Mouse (Mus musculus): Measurements from ENCODE around the gene Cdc34. TPM values are rescaled to one million over a fixed set of nuclear protein-coding genes. Genes with fewer than 3 reads are reported as not detected.

Cdc34 gene
- 117 and 149 TPM in 2 replicates for polyA plus RNA-seq (2011; ENCODE audit: insufficient read length, low read depth, missing spikeins)

GRCm38 (mm10) chr10:79681591-79682245 lies at the start of gene Cdc34:
Cdc34 (plus strand) TSS chr10:79682195.
- Histone ChIP-seq H3K4me1 (ENCODE audit: control insufficient read depth, insufficient read depth, low read length) (peaks cover 9% of the 10 kb centered on the region), H3K27ac (ENCODE audit: insufficient read depth, low read length) (peak within 1 kb of the TSS; percentile 64), H3K4me3 (ENCODE audit: insufficient read depth, low read length) (peak within 1 kb of the TSS; percentile 88)
- TF ChIP-seq POLR2A (IDR thresholded peaks at IDR 0.05; ENCODE audit: low read depth, low read length) (no peak; the same call in none of the 2 replicates), CTCF (IDR thresholded peaks at IDR 0.05; ENCODE audit: borderline replicate concordance, insufficient read depth, low read length) (no peak)

GRCm38 (mm10) chr10:79633006-79633777 lies 48.8 kb upstream of the Cdc34 start:
- no peak overlapping the region for H3K4me3 ChIP-seq (ENCODE audit: insufficient read depth, low read length)
- peaks cover 9% of the 10 kb centered on the region for H3K4me1 ChIP-seq (ENCODE audit: control insufficient read depth, insufficient read depth, low read length)
- TF ChIP-seq POLR2A (IDR thresholded peaks at IDR 0.05; ENCODE audit: low read depth, low read length): no peak
- no peak for TF ChIP-seq CTCF (IDR thresholded peaks at IDR 0.05; ENCODE audit: borderline replicate concordance, insufficient read depth, low read length)
- H3K27ac ChIP-seq (ENCODE audit: insufficient read depth, low read length): 0 out of 2 replicates have a peak overlapping the region, but pooled peaks have one; percentile 32

- Histone ChIP-seq H3K27ac (ENCODE audit: insufficient read depth, low read length) (no peak overlapping the region), H3K4me1 (ENCODE audit: control insufficient read depth, insufficient read depth, low read length) (peaks cover 12% of the 10 kb centered on the region), H3K4me3 (ENCODE audit: insufficient read depth, low read length) (no peak overlapping the region)
- TF ChIP-seq CTCF (IDR thresholded peaks at IDR 0.05; ENCODE audit: borderline replicate concordance, insufficient read depth, low read length): no peak
- no peak for TF ChIP-seq POLR2A (IDR thresholded peaks at IDR 0.05; ENCODE audit: low read depth, low read length)
These were observed 45.7 kb upstream of the Cdc34 start for GRCm38 (mm10) chr10:79636287-79636686.

DNA sequence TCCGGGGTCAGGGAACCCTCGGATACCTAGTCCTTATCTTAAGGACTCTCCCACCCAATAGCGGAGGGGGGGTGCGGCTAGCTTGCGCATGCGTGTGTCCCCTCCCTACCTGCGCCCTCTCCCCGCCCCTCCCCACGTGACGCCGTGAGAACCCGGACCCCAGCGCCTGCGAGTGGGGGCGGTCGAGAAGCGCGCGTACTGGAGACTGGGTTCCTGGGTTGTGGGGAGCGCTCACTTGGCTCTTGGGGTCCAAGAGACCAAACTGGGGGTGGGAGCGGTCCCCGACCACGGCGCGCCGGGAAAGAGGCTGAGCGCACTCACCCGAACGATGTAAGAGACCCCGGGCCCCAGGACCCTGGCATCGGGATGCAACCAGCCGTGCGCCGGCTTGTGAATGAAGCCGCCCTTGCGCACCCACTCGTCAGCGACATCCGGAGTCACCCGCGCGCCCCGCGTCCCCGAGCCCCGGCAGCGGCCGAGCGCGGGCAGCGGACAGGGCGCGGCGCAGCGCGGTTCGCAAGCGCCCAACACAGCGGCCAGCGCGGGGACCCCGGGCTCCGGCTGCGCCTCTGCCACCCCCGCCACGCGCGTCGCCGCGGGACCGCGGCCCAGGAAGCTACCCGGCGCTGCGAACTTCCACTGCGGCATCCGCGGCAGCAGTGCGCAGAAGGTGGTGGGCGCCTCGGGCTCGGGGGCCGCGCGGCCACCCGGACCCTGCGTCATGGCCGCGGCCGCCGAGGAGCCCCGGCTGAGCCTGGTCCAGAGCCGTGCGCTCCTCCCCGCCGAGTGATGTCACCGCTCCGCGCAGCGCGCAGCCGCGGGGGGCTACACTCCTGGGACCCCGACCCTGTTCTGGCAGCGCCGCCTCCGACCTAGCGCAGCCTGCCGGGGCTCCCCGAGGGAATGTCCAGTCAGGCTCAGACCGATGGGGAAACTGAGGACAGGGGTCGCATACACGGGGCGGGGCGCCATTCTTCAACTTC lies 44.6 kb upstream of the Cdc34 start, which contains the start of gene Shc2:
Shc2 (minus strand) TSS at position 791 of the 983 bp plus-strand sequence.
- TF ChIP-seq CTCF (IDR thresholded peaks at IDR 0.05; ENCODE audit: borderline replicate concordance, insufficient read depth, low read length) (no peak), POLR2A (IDR thresholded peaks at IDR 0.05; ENCODE audit: low read depth, low read length) (peak; percentile 61)
- Histone ChIP-seq H3K27ac (ENCODE audit: insufficient read depth, low read length) (peak within 1 kb of the TSS; percentile 39), H3K4me1 (ENCODE audit: control insufficient read depth, insufficient read depth, low read length) (peaks cover 12% of the 10 kb centered on the region), H3K4me3 (ENCODE audit: insufficient read depth, low read length) (peak within 1 kb of the TSS; percentile 58)

DNA sequence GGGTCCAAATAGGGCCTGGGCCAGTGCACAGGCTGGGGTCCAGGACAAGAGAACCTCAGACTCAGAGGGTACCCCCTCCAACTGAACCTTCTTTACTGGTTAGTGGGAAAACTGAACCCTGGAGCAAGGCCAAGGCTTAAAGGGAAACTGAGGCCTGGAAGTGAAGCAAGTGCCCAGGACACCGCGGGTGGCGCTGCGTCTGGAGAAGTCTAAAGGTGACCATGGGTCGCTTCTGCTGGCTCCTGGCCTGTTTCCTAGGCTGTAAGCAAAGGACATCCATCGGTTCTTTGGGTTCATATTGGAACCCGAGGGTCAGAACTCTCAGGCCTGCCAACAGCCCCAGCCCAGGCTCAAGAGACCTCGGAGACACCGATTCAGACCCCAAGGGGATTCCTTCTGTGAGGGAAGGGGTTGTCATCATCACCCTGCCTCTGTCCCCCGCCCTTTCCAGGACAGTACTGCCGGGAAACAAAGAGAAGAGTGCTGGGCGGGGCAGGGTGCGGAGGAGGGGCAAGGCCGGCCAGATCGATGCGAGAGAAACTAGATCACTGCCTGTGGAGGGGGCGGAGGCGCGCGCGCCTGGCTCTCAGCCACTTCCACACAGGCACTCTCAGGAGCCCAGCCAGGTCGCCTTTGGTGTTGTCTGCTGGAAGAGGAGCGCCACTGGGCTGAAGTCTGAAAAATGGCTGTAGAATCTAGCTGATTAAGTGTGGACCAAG lies 43.4 kb upstream of the Cdc34 start:
- peak overlapping the region; percentile 6; the same call in 1 of the 2 replicates for H3K4me3 ChIP-seq (ENCODE audit: insufficient read depth, low read length)
- TF ChIP-seq CTCF (IDR thresholded peaks at IDR 0.05; ENCODE audit: borderline replicate concordance, insufficient read depth, low read length) (no peak), POLR2A (IDR thresholded peaks at IDR 0.05; ENCODE audit: low read depth, low read length) (peak; percentile 58)
- H3K4me1 ChIP-seq (ENCODE audit: control insufficient read depth, insufficient read depth, low read length): peaks cover 6% of the 10 kb centered on the region
- peak overlapping the region; percentile 39 for H3K27ac ChIP-seq (ENCODE audit: insufficient read depth, low read length)

GRCm38 (mm10) chr10:79645711-79646110 lies 36.3 kb upstream of the Cdc34 start, which contains the start of gene Odf3l2:
Odf3l2 (minus strand) TSS chr10:79645738.
- Histone ChIP-seq H3K27ac (ENCODE audit: insufficient read depth, low read length) (no peak within 1 kb of the TSS), H3K4me1 (ENCODE audit: control insufficient read depth, insufficient read depth, low read length) (no peaks in the 10 kb centered on the region), H3K4me3 (ENCODE audit: insufficient read depth, low read length) (no peak within 1 kb of the TSS)
- TF ChIP-seq POLR2A (IDR thresholded peaks at IDR 0.05; ENCODE audit: low read depth, low read length) (no peak), CTCF (IDR thresholded peaks at IDR 0.05; ENCODE audit: borderline replicate concordance, insufficient read depth, low read length) (no peak)

DNA sequence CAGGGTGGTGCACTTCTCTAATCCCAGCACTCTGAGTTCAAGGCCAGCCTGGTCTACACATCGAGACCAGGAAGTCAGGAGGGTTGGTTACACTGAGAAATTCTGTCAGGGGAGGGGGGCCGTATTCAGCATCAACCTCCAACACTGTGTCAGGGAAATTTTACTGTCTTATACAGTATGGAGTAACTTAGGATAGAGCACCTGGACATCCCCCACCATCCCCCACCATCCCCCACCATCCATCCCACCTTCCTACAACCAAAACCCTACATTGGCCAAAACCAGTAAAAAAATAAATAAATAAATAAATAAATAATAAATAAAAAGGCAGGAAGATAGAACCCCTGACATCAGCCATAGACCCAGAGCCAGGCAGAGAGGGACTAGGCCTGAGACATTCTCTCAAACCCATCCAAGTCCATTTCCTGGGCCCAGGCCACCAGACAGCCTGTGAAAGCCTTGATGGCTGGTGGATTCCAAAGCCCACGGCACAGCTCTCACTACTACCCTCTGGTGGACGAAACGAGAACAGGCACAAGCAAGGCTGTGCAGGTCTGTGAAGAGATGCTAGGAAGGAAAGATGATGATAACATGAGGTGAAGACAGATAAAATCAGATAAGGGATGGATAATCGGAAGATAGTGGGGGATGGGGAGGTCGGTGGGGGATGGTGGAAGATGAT lies 32.8 kb upstream of the Cdc34 start:
- TF ChIP-seq CTCF (IDR thresholded peaks at IDR 0.05; ENCODE audit: borderline replicate concordance, insufficient read depth, low read length) (peak; percentile 87), POLR2A (IDR thresholded peaks at IDR 0.05; ENCODE audit: low read depth, low read length) (no peak)
- H3K27ac ChIP-seq (ENCODE audit: insufficient read depth, low read length): no peak overlapping the region
- H3K4me3 ChIP-seq (ENCODE audit: insufficient read depth, low read length): no peak overlapping the region
- H3K4me1 ChIP-seq (ENCODE audit: control insufficient read depth, insufficient read depth, low read length): no peaks in the 10 kb centered on the region

DNA sequence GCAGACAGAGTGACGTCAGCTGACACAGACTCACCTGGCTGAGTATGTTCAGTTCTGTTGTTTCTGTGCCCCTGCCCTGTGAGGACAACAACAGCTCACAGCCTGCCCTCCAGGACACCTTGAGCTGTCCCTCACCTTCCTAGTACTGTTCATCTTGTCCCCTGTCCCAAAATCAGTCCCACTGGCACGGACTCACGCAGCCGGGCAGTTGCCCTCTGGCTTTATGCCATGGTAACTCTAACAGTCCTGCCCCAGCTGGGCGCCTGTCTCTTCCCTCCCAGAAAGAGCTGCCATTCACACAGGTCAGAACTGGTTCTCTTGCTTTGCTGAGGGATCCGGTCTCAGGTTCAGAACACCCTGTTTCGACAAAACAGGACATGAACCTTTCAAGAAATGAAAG lies 29.2 kb upstream of the Cdc34 start:
- TF ChIP-seq POLR2A (IDR thresholded peaks at IDR 0.05; ENCODE audit: low read depth, low read length): no peak
- TF ChIP-seq CTCF (IDR thresholded peaks at IDR 0.05; ENCODE audit: borderline replicate concordance, insufficient read depth, low read length): no peak
- no peak overlapping the region for H3K4me3 ChIP-seq (ENCODE audit: insufficient read depth, low read length)
- no peak overlapping the region for H3K27ac ChIP-seq (ENCODE audit: insufficient read depth, low read length)
- H3K4me1 ChIP-seq (ENCODE audit: control insufficient read depth, insufficient read depth, low read length): no peaks in the 10 kb centered on the region
